Mouse (Mus musculus) lung, embryonic 14.5 days (tissue): ENCODE measurements around the gene Mrps16. TPM values are rescaled to one million over a fixed set of nuclear protein-coding genes. Genes with fewer than 3 reads are reported as not detected.

ENCODE experiments used
- ATAC-seq: fragments of 200-750 bp; cut with Nextera tagmentation; 2 replicates; pipeline ENCODE4 v1.8.0; 2017; ENCODE audit warnings: mild to moderate bottlenecking, moderate TSS enrichment, moderate library complexity; ENCODE audit not compliant: insufficient read depth
- DNase-seq: peaks from one replicate; pipeline ENCODE4 v3.0.0-alpha.2; 2015
- H3K27ac ChIP-seq: fragments of 300-500 bp; sonication (generic); 2 replicates; pipeline ENCODE4 v1.5.1; 2014; ENCODE audit warnings: low read depth, mild to moderate bottlenecking, moderate library complexity
- H3K27me3 ChIP-seq: fragments of 300-500 bp; sonication (generic); 2 replicates; pipeline ENCODE4 v1.6.1; 2014; ENCODE audit warnings: low read length, control low read depth; ENCODE audit not compliant: insufficient read depth
- H3K36me3 ChIP-seq: fragments of 300-500 bp; sonication (generic); 2 replicates; pipeline ENCODE4 v1.6.1; 2014; ENCODE audit warnings: control low read depth; ENCODE audit not compliant: insufficient read depth
- H3K4me1 ChIP-seq: fragments of 300-500 bp; sonication (generic); 2 replicates; pipeline ENCODE4 v1.6.1; 2014; ENCODE audit warnings: antibody characterized with exemption, control low read depth; ENCODE audit not compliant: insufficient read depth
- H3K4me2 ChIP-seq: fragments of 300-500 bp; sonication (generic); 2 replicates; pipeline ENCODE4 v1.6.1; 2014; ENCODE audit warnings: mild to moderate bottlenecking
- H3K4me3 ChIP-seq: fragments of 300-500 bp; sonication (generic); 2 replicates; pipeline ENCODE4 v1.5.1; 2014; ENCODE audit warnings: low read depth, low read length
- H3K9ac ChIP-seq: fragments of 300-500 bp; sonication (generic); 2 replicates; pipeline ENCODE4 v1.6.1; 2014
- H3K9me3 ChIP-seq: fragments of 300-500 bp; sonication (generic); 2 replicates; pipeline ENCODE4 v1.6.1; 2016; ENCODE audit warnings: low read depth, low read length, control low read depth
- CTCF ChIP-seq: IDR thresholded peaks from 2 replicates; pipeline ENCODE4 v1.5.1; 2016; ENCODE audit warnings: antibody characterized with exemption, low read depth
- WGBS: fragments of 180-500 bp; shearing (Covaris S2); extraction: QIAGEN DNeasy Blood & Tissue Kit; methylation state at CpG from one replicate; pipeline ENCODE4 v1.1.7; 2014; 5-methylcytosine and 5-hydroxymethylcytosine counted together
- polyA plus RNA-seq: library from polyadenylated mRNA; unstranded; fragments of >200 nt; fragmentation: Nextera tagmentation; extraction: Ambion mirVana; gene quantifications from 2 replicates; pipeline ENCODE4 v1.2.1, GENCODE M21; 2014

The Mrps16 gene
- polyA plus RNA-seq, 1 experiment from 2014 or later: 93.5 TPM

DNA sequence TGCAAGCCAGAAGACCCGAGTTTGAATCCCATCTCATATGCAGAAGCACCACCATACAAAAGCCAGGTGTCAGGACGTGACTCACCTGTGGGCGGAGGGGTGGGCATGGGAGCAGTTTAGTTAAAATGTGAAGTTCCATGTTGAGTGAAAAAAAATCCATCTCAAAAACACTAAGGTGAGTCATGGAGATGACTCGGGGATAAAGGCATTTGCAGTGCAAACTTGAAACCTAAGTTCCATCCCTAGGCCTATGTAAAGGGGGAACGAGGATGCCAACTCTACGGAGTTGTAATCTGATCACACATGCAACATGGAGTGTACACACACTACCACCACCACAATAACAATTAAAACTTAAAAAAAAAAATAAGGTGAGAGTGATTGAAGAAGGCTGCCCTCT, 29.6 kb upstream of the Mrps16 start:
- Histone ChIP-seq H3K9me3 (no peaks in the 10 kb centered on the region), H3K4me3 (no peak overlapping the region), H3K9ac (no peak overlapping the region), H3K36me3 (no peaks in the 10 kb centered on the region), H3K4me2 (no peak overlapping the region), H3K27ac (no peak overlapping the region), H3K27me3 (no peaks in the 10 kb centered on the region), H3K4me1 (no peaks in the 10 kb centered on the region)
- ATAC-seq (no peak), DNase-seq (no peak)
- TF ChIP-seq CTCF: no peak
- WGBS: 87% methylated on average over 6 of the region's 6 CpGs

GRCm38 (mm10) chr14:20422257-20422656, 28.8 kb upstream of the Mrps16 start:
- WGBS: 61% methylated on average over 7 of the region's 7 CpGs
- no peak overlapping the region for H3K9ac ChIP-seq
- no peaks in the 10 kb centered on the region for H3K36me3 ChIP-seq
- H3K4me1 ChIP-seq: no peaks in the 10 kb centered on the region
- no peak overlapping the region for H3K4me2 ChIP-seq
- DNase-seq: peak; percentile 42
- TF ChIP-seq CTCF: no peak
- no peak overlapping the region for H3K4me3 ChIP-seq
- no peak overlapping the region for H3K27ac ChIP-seq
- ATAC-seq: no peak
- no peaks in the 10 kb centered on the region for H3K27me3 ChIP-seq
- H3K9me3 ChIP-seq: no peaks in the 10 kb centered on the region

DNA sequence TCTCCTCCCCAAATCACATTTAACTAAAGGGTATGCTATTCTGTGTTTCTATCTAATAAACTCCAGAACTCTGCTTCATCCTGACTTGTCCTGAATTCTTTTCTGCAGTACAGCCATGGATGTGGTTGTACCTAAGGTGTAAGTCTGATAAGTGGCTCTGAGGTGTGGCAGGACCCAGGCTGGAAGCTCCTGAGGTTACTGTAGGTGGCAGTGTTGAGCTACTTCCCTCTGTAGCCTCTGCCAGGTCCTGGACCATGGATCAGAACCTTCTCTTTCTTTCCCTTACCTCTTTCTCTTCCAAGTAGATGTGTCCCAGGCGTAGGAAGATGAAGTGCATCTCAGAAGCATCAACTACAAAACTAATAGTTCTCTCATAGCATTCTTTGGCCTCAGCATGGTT, 6.6 kb upstream of the Mrps16 start:
- H3K36me3 ChIP-seq: no peaks in the 10 kb centered on the region
- WGBS: 40% methylated on average over 1 of the region's 1 CpGs
- peak; percentile 60 for TF ChIP-seq CTCF
- no peak overlapping the region for H3K4me3 ChIP-seq
- ATAC-seq (no peak), DNase-seq (peak; percentile 62)
- no peak overlapping the region for H3K27ac ChIP-seq
- H3K4me2 ChIP-seq: no peak overlapping the region
- no peaks in the 10 kb centered on the region for H3K27me3 ChIP-seq
- no peaks in the 10 kb centered on the region for H3K9me3 ChIP-seq
- no peak overlapping the region for H3K9ac ChIP-seq
- H3K4me1 ChIP-seq: no peaks in the 10 kb centered on the region

GRCm38 (mm10) chr14:20398864-20399263, 5.4 kb upstream of the Mrps16 start:
- Histone ChIP-seq H3K4me1 (peaks cover 3% of the 10 kb centered on the region; the same call in 1 of the 2 replicates), H3K36me3 (no peaks in the 10 kb centered on the region), H3K9me3 (no peaks in the 10 kb centered on the region), H3K4me3 (no peak overlapping the region), H3K9ac (no peak overlapping the region), H3K4me2 (no peak overlapping the region), H3K27me3 (no peaks in the 10 kb centered on the region), H3K27ac (no peak overlapping the region)
- WGBS: 37% methylated on average over 4 of the region's 4 CpGs
- TF ChIP-seq CTCF: peak; percentile 49
- DNase-seq (peak; percentile 64), ATAC-seq (no peak)

GRCm38 (mm10) chr14:20397220-20397619, 3.8 kb upstream of the Mrps16 start:
- Histone ChIP-seq H3K27ac (no peak overlapping the region), H3K4me3 (no peak overlapping the region), H3K9me3 (no peaks in the 10 kb centered on the region), H3K4me2 (no peak overlapping the region), H3K9ac (no peak overlapping the region), H3K27me3 (no peaks in the 10 kb centered on the region), H3K4me1 (peaks cover 3% of the 10 kb centered on the region; the same call in 1 of the 2 replicates), H3K36me3 (no peaks in the 10 kb centered on the region)
- no peak for TF ChIP-seq CTCF
- DNase-seq: no peak
- 80% methylated on average over 9 of the region's 9 CpGs for WGBS
- ATAC-seq: no peak

DNA sequence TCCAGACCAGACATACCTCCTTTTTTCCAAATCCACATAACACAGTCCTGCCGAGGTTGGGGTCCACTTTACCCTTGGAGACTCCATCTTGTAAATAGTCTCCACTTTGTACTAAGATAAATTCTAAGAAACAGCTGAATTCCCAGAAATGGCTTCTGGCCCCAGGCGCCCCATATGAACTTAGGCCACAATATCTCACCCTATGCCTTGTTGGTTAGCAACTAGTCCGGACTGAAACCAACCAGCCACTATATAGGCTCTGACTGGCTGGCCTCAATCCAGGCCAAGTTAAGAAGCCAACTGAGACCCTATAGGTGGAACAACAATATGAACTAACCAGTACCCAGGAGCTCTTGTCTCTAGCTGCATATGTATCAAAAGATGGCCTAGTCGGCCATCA, 1.1 kb downstream of the Mrps16 start:
- Histone ChIP-seq H3K27ac (no peak overlapping the region), H3K4me3 (no peak overlapping the region), H3K9me3 (no peaks in the 10 kb centered on the region), H3K4me1 (peaks cover 6% of the 10 kb centered on the region), H3K9ac (no peak overlapping the region), H3K36me3 (peaks cover 25% of the 10 kb centered on the region), H3K4me2 (peak overlapping the region; percentile 75), H3K27me3 (no peaks in the 10 kb centered on the region)
- WGBS: 85% methylated on average over 3 of the region's 4 CpGs
- ATAC-seq: no peak
- TF ChIP-seq CTCF: no peak
- no peak for DNase-seq

DNA sequence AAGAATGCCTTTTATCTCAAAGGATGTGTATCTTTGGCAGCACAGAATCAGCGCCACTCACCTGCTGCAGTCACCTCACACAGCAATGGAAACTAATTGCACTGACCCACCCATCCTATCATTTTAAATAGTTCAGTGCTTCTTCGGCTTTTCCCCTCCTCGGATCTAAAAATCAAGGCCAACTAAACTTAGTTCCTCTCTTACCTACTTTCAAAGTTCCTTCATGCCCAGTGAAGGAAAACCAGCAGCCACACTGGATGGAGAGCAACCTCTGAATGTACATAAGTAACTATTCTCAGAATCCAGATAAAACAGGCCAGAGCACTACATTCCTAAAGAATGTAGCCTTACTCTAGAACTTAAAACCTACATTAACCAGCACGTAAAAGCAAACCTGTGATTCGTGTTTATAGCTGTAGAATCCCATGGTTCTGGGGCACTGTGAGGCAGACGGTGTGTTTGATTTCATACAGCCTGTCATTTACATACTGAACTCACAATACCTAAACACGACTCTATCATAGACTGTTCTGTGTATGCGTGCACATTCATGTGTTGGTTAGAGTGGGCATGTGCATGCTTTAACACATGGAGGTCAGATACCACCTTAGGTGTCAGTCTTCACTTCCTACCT, 3.9 kb downstream of the Mrps16 start:
- no peak for TF ChIP-seq CTCF
- Histone ChIP-seq H3K9me3 (no peaks in the 10 kb centered on the region), H3K4me1 (peaks cover 14% of the 10 kb centered on the region), H3K27me3 (no peaks in the 10 kb centered on the region), H3K4me2 (peak overlapping the region; percentile 70), H3K9ac (peak overlapping the region; percentile 67), H3K27ac (no peak overlapping the region), H3K4me3 (peak overlapping the region; percentile 61), H3K36me3 (peaks cover 48% of the 10 kb centered on the region)
- no peak for ATAC-seq
- WGBS: 82% methylated on average over 8 of the region's 8 CpGs
- no peak for DNase-seq
